Mouse (Mus musculus) heart, postnatal 4 days (tissue): ENCODE data around the gene Nedd9. TPM values are rescaled to one million over a fixed set of nuclear protein-coding genes. Genes with fewer than 3 reads are reported as not detected.

Source experiments
- DNase-seq: peaks from one replicate; pipeline ENCODE4 v3.0.0; 2021
- total RNA-seq, 2 experiments: library from RNA; stranded (reverse); gene quantifications; 2 replicates each; pipeline ENCODE4 v1.2.3; 2021

Nedd9 gene
- total RNA-seq, 2 experiments from 2014 or later = 40.2 to 40.3 TPM

DNA sequence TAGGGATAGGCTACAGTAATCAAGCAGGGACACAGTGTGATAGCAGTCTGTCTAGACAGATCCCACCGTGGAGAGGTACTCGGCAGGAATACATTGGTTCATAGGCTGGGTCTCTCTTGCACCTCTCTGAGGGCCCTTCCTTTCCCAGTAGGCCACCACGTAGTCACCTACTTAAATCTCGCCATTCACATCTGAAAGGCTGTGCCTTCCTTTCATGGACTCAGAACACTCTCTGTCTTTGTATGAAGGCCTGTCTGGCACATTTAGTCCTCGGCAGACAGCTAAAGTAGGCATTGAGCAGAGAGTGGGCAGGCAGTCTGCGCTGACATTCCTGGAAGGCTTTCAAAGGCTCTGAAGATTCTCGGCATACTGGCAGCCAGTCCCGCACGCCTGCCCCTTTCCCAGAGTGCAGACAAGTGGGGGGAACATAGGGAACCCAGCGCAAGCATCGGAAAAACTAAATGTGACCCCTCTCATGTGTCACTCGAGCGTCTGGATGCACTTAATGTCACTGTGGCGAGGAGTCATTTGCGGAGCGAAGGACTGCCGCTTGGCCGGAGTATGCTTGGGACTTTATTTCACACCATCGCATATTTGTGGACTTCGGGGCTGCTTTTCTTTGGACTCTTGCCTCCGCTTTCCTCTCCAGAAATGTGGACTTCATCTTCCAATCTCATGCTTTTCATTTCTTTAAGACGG lies 147.4 kb downstream of the Nedd9 start:
- DNase-seq = peak; percentile 73

DNA sequence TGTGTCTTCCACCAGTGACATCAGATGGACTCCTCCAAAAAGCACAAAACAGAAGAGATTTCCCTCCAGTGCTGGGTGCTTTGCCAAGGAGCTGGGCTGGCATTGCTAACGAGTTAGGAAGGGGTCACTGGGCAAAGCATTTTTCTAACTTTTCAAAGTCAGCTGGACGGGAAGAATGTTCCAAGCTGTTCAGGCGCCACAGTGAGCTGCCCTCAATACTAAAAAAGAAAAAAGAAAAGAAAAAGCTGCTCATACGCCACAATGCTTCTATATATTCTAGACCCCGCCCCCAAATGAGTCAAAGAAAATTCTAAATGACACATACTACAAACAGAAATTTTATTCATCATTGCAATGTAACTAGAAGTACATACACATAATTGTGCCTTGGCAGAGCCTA lies 148.0 kb downstream of the Nedd9 start:
- no peak for DNase-seq

DNA sequence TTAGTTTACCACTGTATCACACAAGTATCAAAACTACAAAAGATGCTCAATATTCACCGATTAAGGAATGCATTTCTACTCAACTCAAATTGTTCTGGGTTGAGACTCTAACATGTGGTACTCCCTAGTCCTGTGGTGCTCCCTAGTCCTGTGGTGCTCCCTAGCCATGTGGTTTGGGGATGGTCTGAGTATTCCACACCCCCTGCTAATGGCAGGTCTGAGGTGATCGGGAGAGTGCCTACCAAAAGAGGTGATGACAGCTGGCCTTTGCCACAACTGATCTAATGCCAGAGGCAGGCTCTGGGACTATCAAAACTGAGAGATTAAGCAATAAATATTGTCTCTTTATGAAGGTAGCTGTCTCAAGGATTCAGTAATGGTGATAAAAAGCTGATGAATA lies 149.8 kb downstream of the Nedd9 start:
- DNase-seq = no peak

DNA sequence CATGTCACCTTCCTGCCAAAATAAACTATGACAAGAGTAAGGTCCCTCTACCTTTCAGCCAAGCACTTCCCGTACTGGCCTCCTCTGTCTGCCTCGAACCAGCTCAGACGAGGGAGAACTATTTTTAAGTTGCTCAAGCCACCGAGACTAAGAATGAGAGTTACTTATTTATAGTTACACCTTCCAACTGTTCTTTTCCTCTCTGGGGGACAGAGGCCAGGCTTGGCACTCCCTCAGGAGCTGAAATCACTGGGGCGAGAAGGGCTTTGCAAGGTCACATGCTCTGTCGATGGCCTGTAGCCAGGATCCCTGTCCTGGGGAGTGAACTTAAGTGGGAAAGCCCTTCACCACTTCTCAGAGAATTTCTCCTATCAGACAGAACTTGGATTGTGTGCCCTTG lies 150.9 kb downstream of the Nedd9 start:
- peak; percentile 91 for DNase-seq

DNA sequence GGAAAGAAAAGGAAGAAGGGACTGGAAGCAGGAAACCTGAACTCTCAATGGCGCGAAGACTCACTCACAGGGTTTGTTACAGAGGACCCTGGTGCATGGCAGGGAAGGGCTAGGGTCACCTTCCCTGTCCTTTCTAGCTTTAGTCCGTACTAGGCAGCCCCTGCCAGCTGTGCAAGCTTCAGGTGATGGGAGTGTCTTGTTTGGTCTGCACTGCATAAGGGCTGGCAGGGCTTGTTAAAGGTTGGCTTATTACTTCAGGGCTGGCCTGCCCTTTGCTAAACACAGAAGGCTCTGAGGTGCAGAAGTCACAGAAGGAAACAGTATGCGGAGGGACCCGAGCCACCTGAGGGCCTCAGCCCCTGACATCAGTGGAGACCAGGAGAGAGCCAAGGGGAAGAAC lies 151.4 kb downstream of the Nedd9 start:
- no peak for DNase-seq

GRCm38 (mm10) chr13:41334641-41335000 lies 152.5 kb downstream of the Nedd9 start:
- DNase-seq = peak; percentile 67

DNA sequence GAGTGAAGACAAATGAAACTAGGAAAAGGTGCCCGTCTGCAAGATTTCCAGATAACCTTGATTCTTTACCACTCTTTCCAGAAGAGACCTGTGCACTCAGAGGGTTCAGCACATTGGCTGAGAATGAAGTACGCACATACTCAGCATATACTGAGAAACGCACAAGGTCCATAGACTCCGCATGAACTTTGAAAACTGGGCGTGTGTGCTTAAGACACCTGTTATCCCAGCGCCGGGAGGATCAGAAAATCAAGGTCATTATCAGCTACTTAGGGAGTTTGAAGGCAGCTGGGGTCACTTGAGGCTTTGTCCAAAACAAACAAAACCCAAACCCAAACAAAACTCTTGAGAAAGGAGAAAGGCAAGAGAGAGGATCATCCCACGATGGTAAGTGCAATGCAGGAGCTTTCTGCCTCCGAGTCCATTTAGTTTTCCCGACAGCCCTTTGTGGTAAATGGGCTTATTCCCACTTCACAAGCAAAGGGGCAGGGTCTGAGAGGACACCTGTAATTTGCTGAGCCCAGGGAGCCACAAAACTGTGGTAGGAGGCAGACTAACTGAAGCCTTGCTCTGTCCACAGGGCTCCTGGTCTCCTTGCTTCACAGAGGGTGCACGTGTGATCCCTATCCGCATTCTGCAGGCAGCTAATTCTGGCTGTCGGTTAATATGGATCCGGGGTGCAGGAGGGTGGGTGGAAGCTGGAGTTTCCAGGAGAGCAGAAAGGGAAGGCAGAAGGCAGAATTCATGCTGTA lies 153.1 kb downstream of the Nedd9 start:
- DNase-seq = no peak

- no peak for DNase-seq
Measured at GRCm38 (mm10) chr13:41331671-41332340, 155.4 kb downstream of the Nedd9 start.

DNA sequence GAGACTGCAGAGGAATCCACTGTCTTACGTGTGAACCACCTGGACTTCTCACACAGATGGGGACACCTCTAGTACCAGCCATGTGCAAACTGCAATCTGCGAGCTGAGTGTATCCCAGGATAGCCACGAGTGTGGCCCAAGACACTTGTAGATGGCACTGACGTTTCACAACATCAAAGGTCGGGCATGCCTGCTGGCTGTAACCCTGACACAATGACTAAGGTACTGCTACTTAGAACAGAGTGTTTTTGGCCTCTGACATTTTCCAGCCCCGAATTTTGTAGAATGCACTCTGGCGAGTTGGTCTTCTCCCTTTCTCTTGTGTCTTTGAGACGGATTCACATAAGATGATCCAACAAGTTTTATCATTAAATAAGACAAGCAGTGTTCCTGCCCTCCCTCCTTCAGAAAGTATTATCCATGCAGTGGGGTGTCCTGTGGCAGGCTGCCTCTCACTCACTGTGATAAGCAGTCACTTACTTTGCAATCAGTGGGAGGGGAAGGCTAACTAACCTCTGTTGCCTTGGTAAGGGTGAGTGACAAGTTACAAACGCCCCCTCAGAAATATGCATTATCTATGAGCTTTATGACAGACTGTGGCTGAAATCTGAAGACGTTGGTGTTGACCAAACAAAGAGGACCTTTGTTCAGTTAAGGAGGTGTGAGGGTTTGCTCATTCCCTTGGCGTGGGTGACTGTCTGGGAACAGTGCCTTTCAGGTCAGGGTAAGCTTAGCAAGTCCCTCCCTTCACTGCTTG lies 156.4 kb downstream of the Nedd9 start:
- DNase-seq = no peak

GRCm38 (mm10) chr13:41330051-41330450 lies 157.1 kb downstream of the Nedd9 start:
- no peak for DNase-seq

- DNase-seq = no peak
Measured at GRCm38 (mm10) chr13:41328481-41328880, 158.7 kb downstream of the Nedd9 start.

GRCm38 (mm10) chr13:41327546-41327945 lies 159.6 kb downstream of the Nedd9 start:
- no peak for DNase-seq

DNA sequence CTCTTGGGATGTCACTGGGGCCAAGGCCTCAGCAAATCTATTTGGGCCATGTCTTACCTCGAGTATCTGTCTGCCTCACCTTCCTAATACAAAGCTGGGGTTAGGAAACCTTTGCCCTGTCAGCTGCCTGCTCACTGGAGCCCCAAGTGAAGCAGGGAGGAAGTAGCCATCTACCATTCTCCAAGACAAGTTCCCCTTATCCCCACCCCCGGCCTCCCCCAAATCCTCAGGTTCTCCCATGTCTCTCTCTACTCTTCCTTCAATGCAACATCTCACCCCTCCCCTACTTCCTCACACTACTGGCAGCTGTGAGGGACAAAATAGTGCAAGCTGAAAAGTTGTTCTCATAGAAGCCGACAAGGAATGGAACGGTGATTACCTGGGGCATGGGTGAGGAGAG lies 161.0 kb downstream of the Nedd9 start:
- no peak for DNase-seq

DNA sequence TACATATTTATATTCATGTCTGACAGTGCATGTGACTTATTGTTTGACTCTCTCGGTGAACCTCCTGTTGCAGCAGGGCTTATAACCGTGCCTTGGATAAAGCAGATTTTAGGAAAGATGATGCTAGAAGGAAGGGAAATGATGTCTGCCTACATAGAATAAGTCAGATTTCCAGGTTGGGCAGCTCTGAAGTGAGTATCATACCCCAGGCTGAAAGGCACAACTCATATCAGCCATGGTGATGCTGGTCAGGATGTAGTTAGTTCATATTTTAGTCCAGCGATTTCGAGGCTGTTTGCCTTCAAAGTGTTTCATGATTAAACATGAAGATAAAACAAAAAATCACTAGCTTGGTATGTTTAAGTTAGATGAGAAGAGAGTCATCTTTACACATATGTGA lies 161.8 kb downstream of the Nedd9 start:
- DNase-seq = no peak

DNA sequence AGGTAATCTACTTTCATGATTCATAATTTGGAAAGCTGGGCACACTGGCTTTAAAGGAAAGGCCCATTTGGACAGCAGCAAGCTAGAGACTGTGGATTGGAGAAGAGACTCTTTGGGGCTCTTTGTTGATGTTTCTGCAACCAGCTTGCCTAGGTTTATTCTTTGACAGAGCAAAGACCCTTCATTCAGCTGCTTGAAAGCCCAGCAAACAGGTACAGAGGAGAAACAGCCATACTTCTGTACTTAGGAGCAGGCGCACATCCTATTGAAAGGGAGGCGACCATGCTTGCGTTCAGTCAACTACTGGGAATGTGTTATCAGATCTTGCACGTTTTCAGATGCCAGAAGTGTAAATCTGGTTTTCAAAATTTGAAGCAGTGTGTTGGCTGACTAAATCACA lies 162.5 kb downstream of the Nedd9 start:
- DNase-seq = no peak

DNA sequence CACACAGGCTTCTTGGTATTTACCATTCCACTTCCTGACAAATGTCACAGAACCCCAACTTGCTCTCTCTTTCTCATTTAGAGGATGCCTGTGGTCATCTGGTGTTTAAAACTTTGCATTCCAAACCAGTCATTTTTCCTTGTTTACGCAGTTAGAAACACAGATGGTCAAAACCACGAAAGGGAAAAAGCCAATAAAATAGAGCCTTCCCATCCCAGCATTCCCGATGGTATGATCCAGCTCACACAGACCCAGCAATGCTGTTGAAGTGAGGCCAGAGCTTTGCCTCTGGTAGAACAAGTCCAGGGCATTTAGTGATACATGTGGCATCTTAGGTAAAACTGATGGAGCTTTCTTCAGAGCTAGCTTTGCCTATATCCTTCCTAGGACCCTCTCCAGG lies 165.7 kb downstream of the Nedd9 start:
- no peak for DNase-seq

DNA sequence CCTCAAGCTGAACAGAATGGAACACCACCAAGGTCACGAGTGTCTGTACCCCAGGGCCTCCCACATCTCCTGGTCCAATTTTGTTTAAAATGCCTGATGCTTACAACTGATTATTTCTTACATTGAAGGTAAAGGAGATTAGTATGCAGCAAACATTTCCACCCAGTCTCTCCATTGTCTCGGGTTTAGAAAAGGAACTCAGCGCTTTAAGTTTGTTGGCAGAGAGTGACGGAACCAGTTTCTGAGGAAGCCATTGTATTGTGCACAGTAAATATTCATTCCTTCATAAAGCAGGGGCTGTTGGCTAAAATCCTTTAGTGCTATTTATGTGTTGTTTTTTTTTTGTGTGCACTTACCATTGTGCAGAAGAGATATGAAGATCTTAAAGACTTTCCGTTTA lies 166.4 kb downstream of the Nedd9 start:
- DNase-seq = no peak

- DNase-seq = peak; percentile 92
Measured at GRCm38 (mm10) chr13:41302716-41303115, 184.4 kb downstream of the Nedd9 start.

GRCm38 (mm10) chr13:41300037-41300436 lies 187.1 kb downstream of the Nedd9 start:
- DNase-seq = no peak

GRCm38 (mm10) chr13:41298996-41299395 lies 188.2 kb downstream of the Nedd9 start:
- DNase-seq = no peak

DNA sequence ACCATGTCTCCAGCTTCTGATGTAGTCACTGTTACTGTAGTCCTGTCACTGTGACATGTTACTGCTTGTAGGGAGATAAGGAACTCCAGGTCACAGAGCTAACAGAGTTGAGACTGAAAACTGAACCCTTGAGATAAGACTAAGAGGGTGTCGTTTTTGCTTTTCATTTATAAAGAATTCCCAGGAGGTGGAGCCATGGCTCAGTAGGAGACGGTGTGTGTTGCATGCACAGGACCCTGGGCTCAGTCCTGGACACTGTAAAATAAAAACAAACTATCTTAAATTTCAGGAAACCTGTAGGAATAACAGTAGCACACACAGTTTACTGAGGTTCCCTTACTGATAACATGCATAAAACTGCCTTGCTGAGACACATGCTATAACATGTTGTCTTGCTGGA lies 188.6 kb downstream of the Nedd9 start:
- DNase-seq = no peak

- DNase-seq = no peak
Measured at GRCm38 (mm10) chr13:41296396-41296795, 190.8 kb downstream of the Nedd9 start.

GRCm38 (mm10) chr13:41295886-41296285 lies 191.3 kb downstream of the Nedd9 start:
- no peak for DNase-seq
